Mouse (Mus musculus): ENCODE measurements at regions not wholly inside any gene's neighbourhood (a gene's known extent, or its start where the extent isn't known, plus 50 kb on each side); places are given as distances from the start of the nearest gene placed in this dataset.
A peak's percentile ranks its signal among the peaks of the same experiment; 100 is the strongest.
"Not testable (repeated sequence)": the region's sequence is repeated elsewhere in the genome, so short reads cannot be mapped to it uniquely, and the experiment has no call there.

GRCm38 (mm10) chr3:5806947-5807575, 56.5 kb downstream of the Gm8797 start:
- Histone ChIP-seq H3K36me3 (ENCODE audit: control insufficient read depth, insufficient read depth, low read length) (no peaks in the 10 kb centered on the region), H3K4me3 (ENCODE audit: extremely low read depth, insufficient read depth, insufficient read length) (no peak overlapping the region), H3K4me1 (ENCODE audit: control insufficient read depth, insufficient read depth, insufficient read length) (no peaks in the 10 kb centered on the region), H3K27ac (ENCODE audit: insufficient read depth, low read length) (no peak overlapping the region), H3K27me3 (ENCODE audit: control insufficient read depth, insufficient read depth, low read length) (no peaks in the 10 kb centered on the region)
- TF ChIP-seq POLR2A (IDR thresholded peaks at IDR 0.05; ENCODE audit: low read depth, low read length) (no peak), CTCF (IDR thresholded peaks at IDR 0.05; ENCODE audit: extremely low read depth, insufficient read depth, insufficient read length, insufficient replicate concordance) (no peak)
- 96% methylated on average over 2 of the region's 2 CpGs for WGBS
- DNase-seq (ENCODE audit: low read depth in 1 of 2, low spot score in 2 of 2), result no peak

- no peak for DNase-seq (ENCODE audit: low read depth in 1 of 2, low spot score in 2 of 2)
- Histone ChIP-seq H3K36me3 (ENCODE audit: control insufficient read depth, insufficient read depth, low read length) (no peaks in the 10 kb centered on the region), H3K27ac (ENCODE audit: insufficient read depth, low read length) (no peak overlapping the region), H3K27me3 (ENCODE audit: control insufficient read depth, insufficient read depth, low read length) (no peaks in the 10 kb centered on the region), H3K4me1 (ENCODE audit: control insufficient read depth, insufficient read depth, insufficient read length) (no peaks in the 10 kb centered on the region), H3K4me3 (ENCODE audit: extremely low read depth, insufficient read depth, insufficient read length) (no peak overlapping the region)
- 85% methylated on average over 3 of the region's 3 CpGs for WGBS
- TF ChIP-seq POLR2A (IDR thresholded peaks at IDR 0.05; ENCODE audit: low read depth, low read length), result no peak
- no peak for TF ChIP-seq CTCF (IDR thresholded peaks at IDR 0.05; ENCODE audit: extremely low read depth, insufficient read depth, insufficient read length, insufficient replicate concordance)
Observed at GRCm38 (mm10) chr3:5811071-5811590, 60.5 kb downstream of the Gm8797 start.

GRCm38 (mm10) chr3:5820243-5820642, 69.6 kb downstream of the Gm8797 start:
- not testable (repeated sequence) for DNase-seq (ENCODE audit: low read depth in 1 of 2, low spot score in 2 of 2); H3K4me3 ChIP-seq (ENCODE audit: extremely low read depth, insufficient read depth, insufficient read length); H3K4me1 ChIP-seq (ENCODE audit: control insufficient read depth, insufficient read depth, insufficient read length); H3K27me3 ChIP-seq (ENCODE audit: control insufficient read depth, insufficient read depth, low read length); H3K36me3 ChIP-seq (ENCODE audit: control insufficient read depth, insufficient read depth, low read length); H3K27ac ChIP-seq (ENCODE audit: insufficient read depth, low read length)
- 81% methylated on average over 7 of the region's 7 CpGs for WGBS

GRCm38 (mm10) chr3:5860237-5860636, 109.6 kb downstream of the Gm8797 start:
- WGBS, result 33% methylated on average over 20 of the region's 20 CpGs
- DNase-seq (ENCODE audit: low read depth in 1 of 2, low spot score in 2 of 2), result peak in 1 of 2 experiments; percentile 98
- not testable (repeated sequence) for H3K4me1 ChIP-seq (ENCODE audit: control insufficient read depth, insufficient read depth, insufficient read length); H3K4me3 ChIP-seq (ENCODE audit: extremely low read depth, insufficient read depth, insufficient read length); H3K27me3 ChIP-seq (ENCODE audit: control insufficient read depth, insufficient read depth, low read length); H3K36me3 ChIP-seq (ENCODE audit: control insufficient read depth, insufficient read depth, low read length); H3K27ac ChIP-seq (ENCODE audit: insufficient read depth, low read length)

GRCm38 (mm10) chr3:5870407-5870806, 119.8 kb downstream of the Gm8797 start:
- H3K4me1 ChIP-seq (ENCODE audit: control insufficient read depth, insufficient read depth, insufficient read length), result no peaks in the 10 kb centered on the region
- H3K27me3 ChIP-seq (ENCODE audit: control insufficient read depth, insufficient read depth, low read length), result no peaks in the 10 kb centered on the region
- H3K36me3 ChIP-seq (ENCODE audit: control insufficient read depth, insufficient read depth, low read length), result no peaks in the 10 kb centered on the region
- DNase-seq (ENCODE audit: low read depth in 1 of 2, low spot score in 2 of 2), result no peak
- no peak overlapping the region for H3K4me3 ChIP-seq (ENCODE audit: extremely low read depth, insufficient read depth, insufficient read length)
- WGBS, result 78% methylated on average over 2 of the region's 2 CpGs
- TF ChIP-seq CTCF (IDR thresholded peaks at IDR 0.05; ENCODE audit: extremely low read depth, insufficient read depth, insufficient read length, insufficient replicate concordance) (no peak), POLR2A (IDR thresholded peaks at IDR 0.05; ENCODE audit: low read depth, low read length) (no peak)
- no peak overlapping the region for H3K27ac ChIP-seq (ENCODE audit: insufficient read depth, low read length)

GRCm38 (mm10) chr3:5879113-5879512, 128.5 kb downstream of the Gm8797 start:
- Histone ChIP-seq H3K36me3 (ENCODE audit: control insufficient read depth, insufficient read depth, low read length) (no peaks in the 10 kb centered on the region), H3K4me3 (ENCODE audit: extremely low read depth, insufficient read depth, insufficient read length) (no peak overlapping the region), H3K27ac (ENCODE audit: insufficient read depth, low read length) (no peak overlapping the region), H3K27me3 (ENCODE audit: control insufficient read depth, insufficient read depth, low read length) (no peaks in the 10 kb centered on the region), H3K4me1 (ENCODE audit: control insufficient read depth, insufficient read depth, insufficient read length) (no peaks in the 10 kb centered on the region)
- no peak for DNase-seq (ENCODE audit: low read depth in 1 of 2, low spot score in 2 of 2)
- TF ChIP-seq POLR2A (IDR thresholded peaks at IDR 0.05; ENCODE audit: low read depth, low read length) (no peak), CTCF (IDR thresholded peaks at IDR 0.05; ENCODE audit: extremely low read depth, insufficient read depth, insufficient read length, insufficient replicate concordance) (no peak)

GRCm38 (mm10) chr3:5917536-5917935, 166.9 kb downstream of the Gm8797 start:
- WGBS, result 64% methylated on average over 1 of the region's 1 CpGs
- no peak overlapping the region for H3K4me3 ChIP-seq (ENCODE audit: extremely low read depth, insufficient read depth, insufficient read length)
- no peak for TF ChIP-seq CTCF (IDR thresholded peaks at IDR 0.05; ENCODE audit: extremely low read depth, insufficient read depth, insufficient read length, insufficient replicate concordance)
- TF ChIP-seq POLR2A (IDR thresholded peaks at IDR 0.05; ENCODE audit: low read depth, low read length), result no peak

GRCm38 (mm10) chr3:5950243-5950642, 199.6 kb downstream of the Gm8797 start:
- not testable (repeated sequence) for DNase-seq (ENCODE audit: low read depth in 1 of 2, low spot score in 2 of 2); H3K4me3 ChIP-seq (ENCODE audit: extremely low read depth, insufficient read depth, insufficient read length); H3K27ac ChIP-seq (ENCODE audit: insufficient read depth, low read length); H3K4me1 ChIP-seq (ENCODE audit: control insufficient read depth, insufficient read depth, insufficient read length); H3K36me3 ChIP-seq (ENCODE audit: control insufficient read depth, insufficient read depth, low read length); H3K27me3 ChIP-seq (ENCODE audit: control insufficient read depth, insufficient read depth, low read length)
- 79% methylated on average over 11 of the region's 11 CpGs for WGBS

More at GRCm38 (mm10) chr3:5917536-5917935, 166.9 kb downstream of the Gm8797 start:
- H3K27ac ChIP-seq (ENCODE audit: insufficient read depth, low read length), result no peak overlapping the region
- DNase-seq (ENCODE audit: low read depth in 1 of 2, low spot score in 2 of 2), result no peak
- no peaks in the 10 kb centered on the region for H3K4me1 ChIP-seq (ENCODE audit: control insufficient read depth, insufficient read depth, insufficient read length)
- no peaks in the 10 kb centered on the region for H3K36me3 ChIP-seq (ENCODE audit: control insufficient read depth, insufficient read depth, low read length)
- no peaks in the 10 kb centered on the region for H3K27me3 ChIP-seq (ENCODE audit: control insufficient read depth, insufficient read depth, low read length)

GRCm38 (mm10) chr3:5989011-5989645, 238.5 kb downstream of the Gm8797 start:
- 79% methylated on average over 5 of the region's 5 CpGs for WGBS
- H3K4me3 ChIP-seq (ENCODE audit: extremely low read depth, insufficient read depth, insufficient read length); DNase-seq (ENCODE audit: low read depth in 1 of 2, low spot score in 2 of 2); H3K36me3 ChIP-seq (ENCODE audit: control insufficient read depth, insufficient read depth, low read length); H3K4me1 ChIP-seq (ENCODE audit: control insufficient read depth, insufficient read depth, insufficient read length); H3K27me3 ChIP-seq (ENCODE audit: control insufficient read depth, insufficient read depth, low read length); H3K27ac ChIP-seq (ENCODE audit: insufficient read depth, low read length): not testable (repeated sequence)
